Mouse (Mus musculus): ENCODE data around the gene Tmem192.
A peak's percentile ranks its signal among the peaks of the same experiment; 100 is the strongest.
"Not testable (repeated sequence)": the region's sequence is repeated elsewhere in the genome, so short reads cannot be mapped to it uniquely, and the experiment has no call there.

Tmem192 gene

GRCm38 (mm10) chr8:64962836-64963235 is 15.9 kb downstream of the Tmem192 start:
- peak; percentile 14 for DNase-seq (ENCODE audit: low read depth, low spot score)

GRCm38 (mm10) chr8:64983150-64983897 is 36.3 kb downstream of the Tmem192 start:
- DNase-seq (ENCODE audit: low read depth, low spot score), result no peak

GRCm38 (mm10) chr8:64987731-64988130 is 40.7 kb downstream of the Tmem192 start, which contains the start of gene Trim75:
Trim75 (minus strand) TSS chr8:64987831.
- no peak for DNase-seq (ENCODE audit: low read depth, low spot score)

GRCm38 (mm10) chr8:64998806-64999365 is 51.9 kb downstream of the Tmem192 start:
- DNase-seq (ENCODE audit: low read depth, low spot score), result no peak

- DNase-seq (ENCODE audit: low read depth, low spot score), result not testable (repeated sequence)
Measured at GRCm38 (mm10) chr8:65007616-65008015, 60.6 kb downstream of the Tmem192 start.

GRCm38 (mm10) chr8:65018423-65018822 is 71.4 kb downstream of the Tmem192 start, which contains the start of the genes Trim61 and Trim60:
Trim61 (minus strand) TSS chr8:65018523.
Trim60 (minus strand) TSS chr8:65018584.
- no peak for DNase-seq (ENCODE audit: low read depth, low spot score)
